Mouse (Mus musculus): Measurements from ENCODE around the gene Olfr1312. TPM values are rescaled to one million over a fixed set of nuclear protein-coding genes. Genes with fewer than 3 reads are reported as not detected.

Gene Olfr1312
- polyA plus RNA-seq, 1 experiment from 2014 or later = not detected

Other genes starting within 250 kb of the Olfr1312 start
- not detected in 2 replicates for gene Olfr1303, start 229.9 kb downstream of the Olfr1312 start, polyA plus RNA-seq (2014; fragmentation: Nextera tagmentation; extraction: Ambion mirVana)
- gene Olfr1305, start 173.1 kb downstream of the Olfr1312 start, polyA plus RNA-seq (2014; fragmentation: Nextera tagmentation; extraction: Ambion mirVana) = not detected in 2 replicates
- not detected in 2 replicates for gene Olfr1306, start 134.0 kb downstream of the Olfr1312 start, polyA plus RNA-seq (2014; fragmentation: Nextera tagmentation; extraction: Ambion mirVana)
- not detected in 2 replicates for gene Olfr1307, start 100.8 kb downstream of the Olfr1312 start, polyA plus RNA-seq (2014; fragmentation: Nextera tagmentation; extraction: Ambion mirVana)
- gene Olfr1308, start 85.3 kb downstream of the Olfr1312 start, polyA plus RNA-seq (2014; fragmentation: Nextera tagmentation; extraction: Ambion mirVana) = not detected in 2 replicates
- not detected in 2 replicates for gene Olfr1309, start 60.0 kb downstream of the Olfr1312 start, polyA plus RNA-seq (2014; fragmentation: Nextera tagmentation; extraction: Ambion mirVana)
- not detected in 2 replicates for gene Olfr1310, start 37.5 kb downstream of the Olfr1312 start, polyA plus RNA-seq (2014; fragmentation: Nextera tagmentation; extraction: Ambion mirVana)
- gene Olfr1311, start 25.8 kb downstream of the Olfr1312 start, polyA plus RNA-seq (2014; fragmentation: Nextera tagmentation; extraction: Ambion mirVana) = not detected in 2 replicates
- not detected in 2 replicates for gene Olfr1313, start 27.6 kb upstream of the Olfr1312 start, polyA plus RNA-seq (2014; fragmentation: Nextera tagmentation; extraction: Ambion mirVana)
- not detected in 2 replicates for gene Olfr1314, start 46.5 kb upstream of the Olfr1312 start, polyA plus RNA-seq (2014; fragmentation: Nextera tagmentation; extraction: Ambion mirVana)
- not detected in 2 replicates for gene Olfr1315-ps1, start 65.2 kb upstream of the Olfr1312 start, polyA plus RNA-seq (2014; fragmentation: Nextera tagmentation; extraction: Ambion mirVana)
- not detected in 2 replicates for gene Olfr1316, start 84.7 kb upstream of the Olfr1312 start, polyA plus RNA-seq (2014; fragmentation: Nextera tagmentation; extraction: Ambion mirVana)
- gene Olfr1317, start 90.1 kb upstream of the Olfr1312 start, polyA plus RNA-seq (2014; fragmentation: Nextera tagmentation; extraction: Ambion mirVana) = not detected in 2 replicates
- not detected in 2 replicates for gene Olfr1318, start 104.0 kb upstream of the Olfr1312 start, polyA plus RNA-seq (2014; fragmentation: Nextera tagmentation; extraction: Ambion mirVana)
- gene Lpcat4, start 189.2 kb upstream of the Olfr1312 start, polyA plus RNA-seq (2014; fragmentation: Nextera tagmentation; extraction: Ambion mirVana) = 10.5 and 11.8 TPM in 2 replicates
- 0.06 TPM in 1 of 2 replicates, not detected in the other for gene Nutm1, start 209.1 kb upstream of the Olfr1312 start, polyA plus RNA-seq (2014; fragmentation: Nextera tagmentation; extraction: Ambion mirVana)
- 181 and 189 TPM in 2 replicates for gene Nop10, start 211.7 kb upstream of the Olfr1312 start, polyA plus RNA-seq (2014; fragmentation: Nextera tagmentation; extraction: Ambion mirVana)
- 10.3 and 10.4 TPM in 2 replicates for gene Slc12a6, start 215.6 kb upstream of the Olfr1312 start, polyA plus RNA-seq (2014; fragmentation: Nextera tagmentation; extraction: Ambion mirVana)
- gene Gm21985, start 216.1 kb upstream of the Olfr1312 start, polyA plus RNA-seq (2014; fragmentation: Nextera tagmentation; extraction: Ambion mirVana) = not detected in 2 replicates